8 mouse cellular contexts compared by ENCODE assay signal in the genomic region with DNA sequence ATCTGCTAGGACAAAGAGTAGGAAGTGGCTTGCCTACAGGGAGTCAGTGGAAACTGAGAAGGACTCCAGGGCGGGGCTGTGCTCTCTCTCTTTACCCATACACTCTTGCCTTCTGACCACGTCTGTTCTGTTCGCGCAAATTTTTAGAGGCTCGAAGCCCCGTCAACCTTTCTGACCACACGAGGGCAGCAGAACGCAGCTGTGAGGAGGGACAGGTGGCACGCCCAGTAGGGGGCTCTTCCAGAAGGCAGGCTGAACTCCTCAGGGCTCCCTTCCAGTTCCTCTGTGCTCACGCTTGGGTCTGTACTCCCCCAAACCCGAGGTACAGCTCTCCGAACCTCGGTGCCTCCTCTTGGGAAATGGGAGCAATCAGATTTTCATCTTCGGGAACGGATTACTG.
A peak's percentile ranks its signal among the peaks of the same experiment; 100 is the strongest.
DNase-seq lines count a peak whose midpoint lies in the region; ATAC-seq and TF ChIP-seq lines count a peak whose summit lies in the region.

No protein-coding gene starts in this region.

- H3K4me1 ChIP-seq in G1E (ENCODE audit: insufficient read depth, low read depth, low read length) = no peaks in the 10 kb centered on the region
- peaks cover 43% of the 10 kb centered on the region for H3K4me1 ChIP-seq in forebrain, embryonic 16.5 days (replicated peaks; ENCODE audit: control insufficient read depth, insufficient read depth, low read length)
- peaks cover 23% of the 10 kb centered on the region for H3K4me1 ChIP-seq in hindbrain, embryonic 16.5 days (ENCODE audit: control insufficient read depth, insufficient read depth, low read depth, low read length)
- peaks cover 58% of the 10 kb centered on the region for H3K4me1 ChIP-seq in midbrain, embryonic 10.5 days

- peak overlapping the region; percentile 26; the same call in 1 of the 2 replicates for H3K27ac ChIP-seq in forebrain, embryonic 16.5 days (ENCODE audit: low read length)
- H3K27ac ChIP-seq in hindbrain, embryonic 16.5 days (ENCODE audit: low read depth, low read length) = no peak overlapping the region; the same call in 1 of the 2 replicates
- H3K27ac ChIP-seq in midbrain, embryonic 10.5 days (replicated peaks) = peak overlapping the region; percentile 92; the same call in 1 of the 2 replicates

- peaks cover 26% of the 10 kb centered on the region for H3K27me3 ChIP-seq in G1E (ENCODE audit: insufficient read depth, low read length)
- no peaks in the 10 kb centered on the region for H3K27me3 ChIP-seq in forebrain, embryonic 16.5 days (replicated peaks; ENCODE audit: control insufficient read depth, insufficient read depth, low read length)
- peaks cover 3% of the 10 kb centered on the region for H3K27me3 ChIP-seq in hindbrain, embryonic 16.5 days (replicated peaks; ENCODE audit: control insufficient read depth, insufficient read depth, low read length)
- H3K27me3 ChIP-seq in midbrain, embryonic 10.5 days (ENCODE audit: low read depth, poor library complexity, severe bottlenecking) = peaks cover 98% of the 10 kb centered on the region

- peak overlapping the region; percentile 74; the same call in 1 of the 2 replicates for H3K9ac ChIP-seq in forebrain, embryonic 16.5 days (replicated peaks; ENCODE audit: low read depth, low read length)
- no peak overlapping the region for H3K9ac ChIP-seq in hindbrain, embryonic 16.5 days (ENCODE audit: low read depth, low read length)

- WGBS in forebrain, embryonic 16.5 days = 2% methylated on average over 15 of the region's 15 CpGs
- WGBS in hindbrain, embryonic 16.5 days = 2% methylated on average over 15 of the region's 15 CpGs
- WGBS in midbrain, embryonic 10.5 days = 5% methylated on average over 15 of the region's 15 CpGs

- H3K36me3 ChIP-seq in G1E (replicated peaks) = no peaks in the 10 kb centered on the region
- H3K36me3 ChIP-seq in forebrain, embryonic 16.5 days (ENCODE audit: control insufficient read depth, insufficient read depth) = no peaks in the 10 kb centered on the region
- no peaks in the 10 kb centered on the region for H3K36me3 ChIP-seq in hindbrain, embryonic 16.5 days (ENCODE audit: control insufficient read depth, insufficient read depth, low read length)
- H3K36me3 ChIP-seq in midbrain, embryonic 10.5 days = no peaks in the 10 kb centered on the region

- DNase-seq in G1E (ENCODE audit: low spot score) = peak; percentile 60
- peak; percentile 51 for DNase-seq in c-Kit-positive CD71-positive TER-119-positive erythroid progenitor cells, embryonic 14.5 days (ENCODE audit: low spot score)
- DNase-seq in left cerebral cortex, adult 8-10 months (ENCODE audit: low spot score in 2 of 2) = peak; percentile 61 to 77
- DNase-seq in midbrain, embryonic 10.5 days (ENCODE audit: low spot score) = peak; percentile 86
- DNase-seq in skeletal muscle tissue, adult 2 months (ENCODE audit: low read depth, low spot score) = peak; percentile 51
- DNase-seq in yolk sac, embryonic 10.5 days (ENCODE audit: low spot score) = peak; percentile 58

- peak overlapping the region; percentile 33; the same call in 1 of the 2 replicates for H3K4me2 ChIP-seq in forebrain, embryonic 16.5 days (ENCODE audit: low read length)
- peak overlapping the region; percentile 30 for H3K4me2 ChIP-seq in hindbrain, embryonic 16.5 days (ENCODE audit: low read length)

- TF ChIP-seq CTCF in G1E (IDR thresholded peaks at IDR 0.05; ENCODE audit: low read depth, low read length) = no peak

- H3K9me3 ChIP-seq in G1E (replicated peaks) = no peaks in the 10 kb centered on the region
- no peaks in the 10 kb centered on the region for H3K9me3 ChIP-seq in forebrain, embryonic 16.5 days (ENCODE audit: control insufficient read depth, low read length)
- H3K9me3 ChIP-seq in hindbrain, embryonic 16.5 days (ENCODE audit: control insufficient read depth, low read length) = no peaks in the 10 kb centered on the region
- H3K9me3 ChIP-seq in midbrain, embryonic 10.5 days (replicated peaks) = no peaks in the 10 kb centered on the region

- no peak for ATAC-seq in G1E (ENCODE audit: extremely low read depth, insufficient number of reproducible peaks, low FRiP score, poor library complexity, severe bottlenecking)
- peak; percentile 17 for ATAC-seq in forebrain, embryonic 16.5 days
- ATAC-seq in hindbrain, embryonic 16.5 days = peak; percentile 10; the same call in 1 of the 2 replicates

- H3K4me3 ChIP-seq in G1E (ENCODE audit: low read depth, low read length) = no peak overlapping the region
- H3K4me3 ChIP-seq in forebrain, embryonic 16.5 days (replicated peaks; ENCODE audit: low read length) = no peak overlapping the region
- no peak overlapping the region for H3K4me3 ChIP-seq in hindbrain, embryonic 16.5 days (ENCODE audit: low read length)
- H3K4me3 ChIP-seq in midbrain, embryonic 10.5 days = no peak overlapping the region
